Mouse (Mus musculus) brain, embryonic 14.5 days (tissue): ENCODE data around the gene Olfr109. TPM values are rescaled to one million over a fixed set of nuclear protein-coding genes. Genes with fewer than 3 reads are reported as not detected.

Experiments
- DNase-seq: peaks from one replicate; pipeline ENCODE4 v3.0.0-alpha.2; 2011; ENCODE audit warnings: low read depth
- CTCF ChIP-seq: fragments of 200-500 bp; IDR thresholded peaks from 2 replicates; pipeline ENCODE4 v1.5.1; 2012; ENCODE audit warnings: inconsistent platforms, mild to moderate bottlenecking, moderate library complexity, borderline replicate concordance; ENCODE audit not compliant: insufficient read depth, insufficient read length; ENCODE audit errors: extremely low read depth
- POLR2A ChIP-seq: fragments of 200-500 bp; IDR thresholded peaks from 2 replicates; pipeline ENCODE4 v1.6.1; 2012; ENCODE audit warnings: mild to moderate bottlenecking, inconsistent platforms, borderline replicate concordance; ENCODE audit not compliant: poor library complexity, insufficient read depth, insufficient read length, severe bottlenecking; ENCODE audit errors: extremely low read depth
- polyA plus RNA-seq: library from polyadenylated mRNA; depleted of rRNA; stranded (reverse); fragments of >200 nt; gene quantifications from 2 replicates; pipeline ENCODE4 v1.2.3, GENCODE M21; 2012; rRNA removed

Olfr109 gene
- not detected in 2 replicates for polyA plus RNA-seq

GRCm38 (mm10) chr17:37458616-37459015, at the start of gene Olfr109:
Olfr109 (plus strand) TSS chr17:37458916.
- no peak for DNase-seq
- TF ChIP-seq POLR2A (no peak), CTCF (no peak)

GRCm38 (mm10) chr17:37413380-37413779, 45.3 kb upstream of the Olfr109 start:
- TF ChIP-seq CTCF = no peak
- TF ChIP-seq POLR2A = no peak
- DNase-seq = no peak

- no peak for TF ChIP-seq CTCF
- TF ChIP-seq POLR2A = no peak
- no peak for DNase-seq
Measured at GRCm38 (mm10) chr17:37445180-37445579, 13.5 kb upstream of the Olfr109 start, which contains the start of gene Olfr108. Olfr108 (plus strand) TSS chr17:37445480.

GRCm38 (mm10) chr17:37483452-37483851, 24.7 kb downstream of the Olfr109 start, which contains the start of gene H2-M2:
H2-M2 (minus strand) TSS chr17:37483552.
- no peak for TF ChIP-seq CTCF
- no peak for TF ChIP-seq POLR2A
- DNase-seq = no peak

GRCm38 (mm10) chr17:37491930-37492518, 33.3 kb downstream of the Olfr109 start, which contains the start of gene Olfr110:
Olfr110 (plus strand) TSS chr17:37492468.
- DNase-seq = no peak

GRCm38 (mm10) chr17:37507730-37508129, 49.0 kb downstream of the Olfr109 start, which contains the start of gene Olfr111:
Olfr111 (plus strand) TSS chr17:37508030.
- no peak for DNase-seq

More at GRCm38 (mm10) chr17:37491930-37492518, 33.3 kb downstream of the Olfr109 start, which contains the start of gene Olfr110:
- TF ChIP-seq CTCF (no peak), POLR2A (no peak)

More at GRCm38 (mm10) chr17:37507730-37508129, 49.0 kb downstream of the Olfr109 start, which contains the start of gene Olfr111:
- no peak for TF ChIP-seq POLR2A

Other genes with a start within 250 kb of the Olfr109 start
- 0.03 and 0.05 TPM in 2 replicates for gene Olfr95, start 245.8 kb upstream of the Olfr109 start, polyA plus RNA-seq
- gene Olfr96, start 238.8 kb upstream of the Olfr109 start, polyA plus RNA-seq = not detected in 2 replicates
- gene Olfr97, start 221.6 kb upstream of the Olfr109 start, polyA plus RNA-seq = not detected in 2 replicates
- not detected in 2 replicates for gene Olfr98, start 195.2 kb upstream of the Olfr109 start, polyA plus RNA-seq
- 0.42 and 0.68 TPM in 2 replicates for gene H2-M3, start 188.7 kb upstream of the Olfr109 start, polyA plus RNA-seq
- gene Olfr99, start 175.5 kb upstream of the Olfr109 start, polyA plus RNA-seq = not detected in 2 replicates
- not detected in 2 replicates for gene Olfr101, start 154.6 kb upstream of the Olfr109 start, polyA plus RNA-seq
- gene Olfr102, start 141.9 kb upstream of the Olfr109 start, polyA plus RNA-seq = not detected in 2 replicates
- not detected in 2 replicates for gene Olfr103, start 119.2 kb upstream of the Olfr109 start, polyA plus RNA-seq
- gene Olfr104-ps, start 99.3 kb upstream of the Olfr109 start, polyA plus RNA-seq = not detected in 2 replicates
- not detected in 2 replicates for gene Olfr105-ps, start 79.9 kb upstream of the Olfr109 start, polyA plus RNA-seq
- gene Olfr106-ps, start 68.5 kb upstream of the Olfr109 start, polyA plus RNA-seq = not detected in 2 replicates
- not detected in 2 replicates for gene Olfr107, start 59.7 kb upstream of the Olfr109 start, polyA plus RNA-seq
- not detected in 2 replicates for gene Olfr108, start 13.4 kb upstream of the Olfr109 start, polyA plus RNA-seq
- gene H2-M2, start 24.6 kb downstream of the Olfr109 start, polyA plus RNA-seq = not detected in 2 replicates
- gene Olfr110, start 33.6 kb downstream of the Olfr109 start, polyA plus RNA-seq = not detected in 2 replicates
- 0.04 and 0.08 TPM in 2 replicates for gene Olfr111, start 49.1 kb downstream of the Olfr109 start, polyA plus RNA-seq
- gene Olfr112, start 110.5 kb downstream of the Olfr109 start, polyA plus RNA-seq = not detected in 2 replicates
- not detected in 2 replicates for gene Olfr113, start 118.7 kb downstream of the Olfr109 start, polyA plus RNA-seq
- gene Olfr114, start 133.8 kb downstream of the Olfr109 start, polyA plus RNA-seq = not detected in 2 replicates
- gene Olfr115, start 168.2 kb downstream of the Olfr109 start, polyA plus RNA-seq = not detected in 2 replicates
- not detected in 2 replicates for gene Olfr116, start 168.3 kb downstream of the Olfr109 start, polyA plus RNA-seq
- gene Olfr117, start 204.9 kb downstream of the Olfr109 start, polyA plus RNA-seq = not detected in 2 replicates
- gene Olfr118, start 208.1 kb downstream of the Olfr109 start, polyA plus RNA-seq = not detected in 2 replicates
- not detected in 2 replicates for gene Olfr119, start 237.6 kb downstream of the Olfr109 start, polyA plus RNA-seq